In the genomic region with DNA sequence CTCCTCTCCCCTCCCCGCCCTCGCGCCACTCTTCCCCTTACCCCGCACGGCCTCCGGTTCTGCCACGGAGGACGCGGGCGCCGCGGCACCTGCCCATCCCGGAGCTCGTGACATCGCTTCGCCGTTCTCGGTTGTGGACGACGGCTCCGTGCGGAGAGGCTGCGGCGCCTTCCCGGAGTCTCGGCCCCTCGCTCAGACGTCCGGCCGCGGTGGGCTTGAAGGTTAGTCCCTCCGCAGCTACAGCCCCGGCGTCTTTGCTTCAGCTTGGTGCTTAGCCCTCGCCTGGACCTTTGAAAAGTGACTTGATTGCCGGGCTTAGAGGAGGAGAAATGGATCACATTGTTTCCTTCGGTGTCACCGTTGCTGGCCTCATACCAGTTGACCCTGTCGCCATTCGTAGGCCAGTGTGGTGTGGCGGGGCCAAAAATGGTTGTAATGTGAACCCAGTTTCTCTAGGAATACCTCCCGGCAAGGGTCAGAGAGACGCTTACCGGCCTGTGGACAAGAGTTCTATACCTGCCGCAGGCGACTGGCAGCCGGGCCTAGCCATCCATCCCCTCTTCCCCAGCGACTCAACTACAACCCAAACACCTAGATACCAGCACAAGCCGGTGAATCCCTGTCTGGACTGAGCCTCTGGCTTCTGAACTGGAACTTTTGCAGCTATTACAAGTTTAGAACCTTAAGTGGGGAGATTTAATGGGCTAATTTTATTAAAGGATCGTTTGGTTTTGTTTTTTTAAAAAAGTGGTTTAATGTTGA, we compare ENCODE assay signal across 8 mouse cellular contexts. TPM values are rescaled to one million over a fixed set of nuclear protein-coding genes. Genes with fewer than 3 reads are reported as not detected.
A peak's percentile ranks its signal among the peaks of the same experiment; 100 is the strongest.
DNase-seq lines count a peak whose midpoint lies in the region; ATAC-seq and TF ChIP-seq lines count a peak whose summit lies in the region.

No protein-coding gene starts in this region.

- H3K27ac ChIP-seq in left cerebral cortex, adult 2 months = peak overlapping the region; percentile 96
- peak overlapping the region; percentile 92 for H3K27ac ChIP-seq in hindbrain, embryonic 14.5 days
- peak overlapping the region; percentile 95 for H3K27ac ChIP-seq in liver, postnatal 0 days (ENCODE audit: low read depth)
- H3K27ac ChIP-seq in spleen, adult 2 months (ENCODE audit: insufficient read depth, low read length) = peak overlapping the region; percentile 81

- H3K4me1 ChIP-seq in erythroblast, embryonic 14.5 days (ENCODE audit: control insufficient read depth) = peaks cover 60% of the 10 kb centered on the region
- peaks cover 14% of the 10 kb centered on the region for H3K4me1 ChIP-seq in hindbrain, embryonic 14.5 days (replicated peaks; ENCODE audit: control insufficient read depth, insufficient read depth, low read length)
- peaks cover 20% of the 10 kb centered on the region for H3K4me1 ChIP-seq in liver, postnatal 0 days (ENCODE audit: insufficient read depth)
- H3K4me1 ChIP-seq in spleen, adult 2 months (ENCODE audit: control insufficient read depth, insufficient read depth, insufficient read length) = peaks cover 2% of the 10 kb centered on the region; the same call in 1 of the 2 replicates

- H3K27me3 ChIP-seq in erythroblast, embryonic 14.5 days (ENCODE audit: control insufficient read depth) = no peaks in the 10 kb centered on the region
- no peaks in the 10 kb centered on the region for H3K27me3 ChIP-seq in hindbrain, embryonic 14.5 days (ENCODE audit: control insufficient read depth, insufficient read depth, low read length)
- H3K27me3 ChIP-seq in liver, postnatal 0 days (ENCODE audit: insufficient read depth, low read length) = no peaks in the 10 kb centered on the region
- H3K27me3 ChIP-seq in spleen, adult 2 months (ENCODE audit: control insufficient read depth, insufficient read depth, low read length) = no peaks in the 10 kb centered on the region

- 0 out of 2 replicates have a peak, but pooled peaks have one; percentile 6 for TF ChIP-seq EP300 in liver, postnatal 0 days (IDR thresholded peaks at IDR 0.05; ENCODE audit: low read depth)

- peak overlapping the region; percentile 85 for H3K4me3 ChIP-seq in left cerebral cortex, adult 2 months
- peak overlapping the region; percentile 70 for H3K4me3 ChIP-seq in erythroblast, embryonic 14.5 days (replicated peaks)
- H3K4me3 ChIP-seq in hindbrain, embryonic 14.5 days (replicated peaks; ENCODE audit: low read length) = peak overlapping the region; percentile 81
- H3K4me3 ChIP-seq in liver, postnatal 0 days (ENCODE audit: low read depth, low read length) = peak overlapping the region; percentile 79
- peak overlapping the region; percentile 89 for H3K4me3 ChIP-seq in spleen, adult 2 months (ENCODE audit: extremely low read depth, insufficient read depth, insufficient read length)

- under 1% methylated on average over 49 of the region's 50 CpGs for WGBS in hindbrain, embryonic 14.5 days
- WGBS in liver, postnatal 0 days (ENCODE audit: insufficient replicate concordance) = under 1% methylated on average over 48 of the region's 50 CpGs
- 1% methylated on average over 50 of the region's 50 CpGs for WGBS in spleen, adult 2 months

- no peak for DNase-seq in left cerebral cortex, adult 2 months (ENCODE audit: extremely low spot score in 1 of 2, low spot score in 2 of 2)
- DNase-seq in left cerebral cortex, adult 11 months (ENCODE audit: low spot score) = no peak
- peak; percentile 48 for DNase-seq in adipocyte (ENCODE audit: low spot score)
- DNase-seq in hindbrain, embryonic 14.5 days (ENCODE audit: low spot score) = peak; percentile 38
- peak; percentile 78 for DNase-seq in liver, postnatal 0 days
- no peak for DNase-seq in spleen, adult 2 months (ENCODE audit: low read depth in 1 of 2, low spot score in 2 of 2)
- no peak for DNase-seq in left cerebral cortex, adult 9 months (ENCODE audit: low spot score in 2 of 2)

- peak overlapping the region; percentile 96 for H3K4me2 ChIP-seq in hindbrain, embryonic 14.5 days (replicated peaks)
- H3K4me2 ChIP-seq in liver, postnatal 0 days (ENCODE audit: low read depth, low read length) = peak overlapping the region; percentile 79

- H3K9me3 ChIP-seq in erythroblast, embryonic 14.5 days (ENCODE audit: control insufficient read depth, low read length) = peaks cover 3% of the 10 kb centered on the region; the same call in 1 of the 2 replicates
- no peaks in the 10 kb centered on the region for H3K9me3 ChIP-seq in hindbrain, embryonic 14.5 days (ENCODE audit: control insufficient read depth, low read length)
- H3K9me3 ChIP-seq in liver, postnatal 0 days (ENCODE audit: low read length) = no peaks in the 10 kb centered on the region

- no peak for ATAC-seq in hindbrain, embryonic 14.5 days (ENCODE audit: low FRiP score)
- peak; percentile 2 for ATAC-seq in liver, postnatal 0 days

- intact Hi-C loops in left cerebral cortex, adult 2 months (cut with DNase I) = no loop called here

- no peak for TF ChIP-seq CTCF in left cerebral cortex, adult 2 months (IDR thresholded peaks at IDR 0.05)
- no peak for TF ChIP-seq CTCF in liver, postnatal 0 days (IDR thresholded peaks at IDR 0.05; ENCODE audit: low read depth)
- TF ChIP-seq CTCF in spleen, adult 2 months (IDR thresholded peaks at IDR 0.05; ENCODE audit: extremely low read depth, insufficient read depth, insufficient read length, insufficient replicate concordance) = no peak

- H3K36me3 ChIP-seq in erythroblast, embryonic 14.5 days (ENCODE audit: control insufficient read depth) = peaks cover 96% of the 10 kb centered on the region
- peaks cover 41% of the 10 kb centered on the region for H3K36me3 ChIP-seq in hindbrain, embryonic 14.5 days (replicated peaks; ENCODE audit: control insufficient read depth, insufficient read depth)
- peaks cover 70% of the 10 kb centered on the region for H3K36me3 ChIP-seq in liver, postnatal 0 days (replicated peaks; ENCODE audit: insufficient read depth, low read length)
- peaks cover 10% of the 10 kb centered on the region for H3K36me3 ChIP-seq in spleen, adult 2 months (ENCODE audit: control insufficient read depth, insufficient read depth, low read length)

- peak overlapping the region; percentile 93 for H3K9ac ChIP-seq in hindbrain, embryonic 14.5 days
- H3K9ac ChIP-seq in liver, postnatal 0 days (replicated peaks) = peak overlapping the region; percentile 93

- TF ChIP-seq POLR2A in spleen, adult 2 months (IDR thresholded peaks at IDR 0.05; ENCODE audit: low read depth, low read length) = no peak

RNA-seq across cellular contexts. Expression of gene H2afx, which starts 1.0 kb away (rescaled TPM):
- 10 to 100 TPM; 46.1 to 53.2 TPM for total RNA-seq in left cerebral cortex, adult 2 months (2021)
- 364 and 434 TPM in 2 replicates for polyA plus RNA-seq in erythroblast, embryonic 14.5 days (2012)
- 102 and 107 TPM in 2 replicates for polyA plus RNA-seq in hindbrain, embryonic 14.5 days (2014; fragmentation: Nextera tagmentation; extraction: Ambion mirVana)
- polyA plus RNA-seq in liver, postnatal 0 days (2015; fragmentation: Nextera tagmentation; extraction: Ambion mirVana) = 152 and 164 TPM in 2 replicates
- polyA plus RNA-seq in spleen, adult 2 months (2012; rRNA removed) = 117 and 258 TPM in 2 replicates

RNA-seq across cellular contexts. Expression of gene Hmbs, which starts 8.5 kb away (rescaled TPM):
- total RNA-seq in left cerebral cortex, adult 2 months (2021) = 10 to 100 TPM; 20.8 to 21.1 TPM
- polyA plus RNA-seq in erythroblast, embryonic 14.5 days (2012) = 331 and 361 TPM in 2 replicates
- polyA plus RNA-seq in hindbrain, embryonic 14.5 days (2014; fragmentation: Nextera tagmentation; extraction: Ambion mirVana) = 60.8 and 62.2 TPM in 2 replicates
- 517 and 539 TPM in 2 replicates for polyA plus RNA-seq in liver, postnatal 0 days (2015; fragmentation: Nextera tagmentation; extraction: Ambion mirVana)
- polyA plus RNA-seq in spleen, adult 2 months (2012; rRNA removed) = 121 and 147 TPM in 2 replicates

RNA-seq across cellular contexts. Expression of gene Dpagt1, which starts 9.7 kb away (rescaled TPM):
- total RNA-seq in left cerebral cortex, adult 2 months (2021) = 10 to 100 TPM; 13.8 to 14.6 TPM
- polyA plus RNA-seq in erythroblast, embryonic 14.5 days (2012) = 0.15 and 0.20 TPM in 2 replicates
- polyA plus RNA-seq in hindbrain, embryonic 14.5 days (2014; fragmentation: Nextera tagmentation; extraction: Ambion mirVana) = 34.6 and 36.1 TPM in 2 replicates
- polyA plus RNA-seq in liver, postnatal 0 days (2015; fragmentation: Nextera tagmentation; extraction: Ambion mirVana) = 19.0 and 19.4 TPM in 2 replicates
- polyA plus RNA-seq in spleen, adult 2 months (2012; rRNA removed) = 24.0 and 25.2 TPM in 2 replicates

RNA-seq across cellular contexts. Expression of gene C2cd2l, which starts 15.4 kb away (rescaled TPM):
- total RNA-seq in left cerebral cortex, adult 2 months (2021) = 100 to 1,000 TPM; 190 to 222 TPM
- polyA plus RNA-seq in erythroblast, embryonic 14.5 days (2012) = 24.5 and 25.4 TPM in 2 replicates
- 24.0 and 25.6 TPM in 2 replicates for polyA plus RNA-seq in hindbrain, embryonic 14.5 days (2014; fragmentation: Nextera tagmentation; extraction: Ambion mirVana)
- 10.1 and 11.4 TPM in 2 replicates for polyA plus RNA-seq in liver, postnatal 0 days (2015; fragmentation: Nextera tagmentation; extraction: Ambion mirVana)
- polyA plus RNA-seq in spleen, adult 2 months (2012; rRNA removed) = 28.0 and 38.5 TPM in 2 replicates

RNA-seq across cellular contexts. Expression of gene Vps11, which starts 26.0 kb away (rescaled TPM):
- 10 to 100 TPM; 52.1 to 53.1 TPM for total RNA-seq in left cerebral cortex, adult 2 months (2021)
- 1.4 and 1.5 TPM in 2 replicates for polyA plus RNA-seq in erythroblast, embryonic 14.5 days (2012)
- polyA plus RNA-seq in hindbrain, embryonic 14.5 days (2014; fragmentation: Nextera tagmentation; extraction: Ambion mirVana) = 34.8 and 42.4 TPM in 2 replicates
- 12.1 and 13.3 TPM in 2 replicates for polyA plus RNA-seq in liver, postnatal 0 days (2015; fragmentation: Nextera tagmentation; extraction: Ambion mirVana)
- 23.7 and 25.6 TPM in 2 replicates for polyA plus RNA-seq in spleen, adult 2 months (2012; rRNA removed)

Comparison
In these comparisons a context has a peak if more than half of its experiments do, and no peak if none do; other contexts are left out.
1. DNase-seq: peak in adipocyte (single experiment), hindbrain, embryonic 14.5 days (single experiment) and liver, postnatal 0 days (single experiment); none in left cerebral cortex, adult 2 months (0 of 2), left cerebral cortex, adult 11 months (single experiment), spleen, adult 2 months (0 of 2) and left cerebral cortex, adult 9 months (0 of 2).
2. RNA of gene Dpagt1, which starts 9.7 kb away (polyA plus RNA-seq): 34.6 to 36.1 TPM in hindbrain, embryonic 14.5 days, 24.0 to 25.2 TPM in spleen, adult 2 months and 19.0 to 19.4 TPM in liver, postnatal 0 days; 0.15 to 0.20 TPM in erythroblast, embryonic 14.5 days; every median in the first group is over 10 times any median in the second.
3. Peak in every context shown above with its lines, with median percentiles within 50 percentile points of each other: H3K27ac ChIP-seq and H3K4me3 ChIP-seq.